10 mouse cellular contexts compared by ENCODE assay signal in genomic region chr10:81021547-81022110, GRCm38 (mm10). TPM values are rescaled to one million over a fixed set of nuclear protein-coding genes. Genes with fewer than 3 reads are reported as not detected.
DNase-seq lines count a peak whose midpoint lies in the region; ATAC-seq and TF ChIP-seq lines count a peak whose summit lies in the region.
"Had no signal": no experiment of that assay in that cellular context is flagged by ENCODE, and none has a peak within 500 bp of the region (broad histone marks: within the 10 kb centered on the region; RNA-seq: fewer than 3 reads in every experiment).

No protein-coding gene starts in this region.

- DNase-seq in heart, postnatal 25 days (ENCODE audit: low spot score): no peak
- no peak for DNase-seq in G1E (ENCODE audit: low spot score)
- no peak for DNase-seq in limb, embryonic 10.5 days (ENCODE audit: low spot score)
- DNase-seq in urinary bladder, postnatal 10 days (ENCODE audit: low spot score): no peak
- DNase-seq in thymus, adult 2 months: no peak
- DNase-seq: layer of hippocampus, postnatal 36 days had no signal

- TF ChIP-seq CTCF in E14TG2a.4 (conservative IDR thresholded peaks at IDR 0.05; ENCODE audit: low read length) (no peak), G1E (IDR thresholded peaks at IDR 0.05; ENCODE audit: low read depth, low read length) (no peak)
- TF ChIP-seq CTCF in thymus, adult 2 months (IDR thresholded peaks at IDR 0.05; ENCODE audit: borderline replicate concordance, control insufficient read depth, extremely low read depth, insufficient read depth, low read length, poor library complexity): no peak

- H3K9ac ChIP-seq in heart, embryonic 16.5 days (ENCODE audit: low read length): no peak overlapping the region
- H3K9ac ChIP-seq: liver, embryonic 14.5 days had no signal

- H3K9me3 ChIP-seq in heart, embryonic 16.5 days (replicated peaks; ENCODE audit: control insufficient read depth, low read length): peaks cover 2% of the 10 kb centered on the region; the same call in 1 of the 2 replicates
- no peaks in the 10 kb centered on the region for H3K9me3 ChIP-seq in E14TG2a.4 (ENCODE audit: low read length)
- no peaks in the 10 kb centered on the region for H3K9me3 ChIP-seq in G1E (replicated peaks)
- H3K9me3 ChIP-seq in limb, embryonic 10.5 days (replicated peaks): no peaks in the 10 kb centered on the region

- no peak overlapping the region for H3K4me3 ChIP-seq in heart, embryonic 16.5 days (ENCODE audit: low read length)
- peak overlapping the region; percentile 65 for H3K4me3 ChIP-seq in E14TG2a.4 (replicated peaks; ENCODE audit: low read length)
- peak overlapping the region; percentile 20; the same call in 1 of the 2 replicates for H3K4me3 ChIP-seq in G1E (ENCODE audit: low read depth, low read length)
- H3K4me3 ChIP-seq in limb, embryonic 10.5 days: peak overlapping the region; percentile 19
- no peak overlapping the region for H3K4me3 ChIP-seq in thymus, adult 2 months (ENCODE audit: control insufficient read depth, insufficient read depth, low read length)

- peaks cover 40% of the 10 kb centered on the region for H3K27me3 ChIP-seq in heart, embryonic 16.5 days (ENCODE audit: control insufficient read depth, insufficient read depth, low read length)
- H3K27me3 ChIP-seq in E14TG2a.4 (ENCODE audit: insufficient read depth, low read length) (peaks cover 26% of the 10 kb centered on the region), G1E (ENCODE audit: insufficient read depth, low read length) (peaks cover 51% of the 10 kb centered on the region)
- peaks cover 63% of the 10 kb centered on the region for H3K27me3 ChIP-seq in limb, embryonic 10.5 days (ENCODE audit: low read depth, poor library complexity, severe bottlenecking)
- peaks cover 5% of the 10 kb centered on the region; the same call in 1 of the 2 replicates for H3K27me3 ChIP-seq in thymus, adult 2 months (ENCODE audit: control insufficient read depth, insufficient read depth, low read length)

- no peaks in the 10 kb centered on the region for H3K36me3 ChIP-seq in heart, embryonic 16.5 days (ENCODE audit: control insufficient read depth, insufficient read depth)
- H3K36me3 ChIP-seq in E14TG2a.4 (ENCODE audit: insufficient read depth, low read length) (0 out of 2 replicates have a peak, but pooled peaks cover 4% of the 10 kb centered on the region), G1E (replicated peaks) (no peaks in the 10 kb centered on the region)
- H3K36me3 ChIP-seq in limb, embryonic 10.5 days: no peaks in the 10 kb centered on the region
- no peaks in the 10 kb centered on the region for H3K36me3 ChIP-seq in thymus, adult 2 months (ENCODE audit: control insufficient read depth, insufficient read depth, low read length)

- intact Hi-C loops in heart, postnatal 25 days (cut with DNase I): no loop called here

- peaks cover 3% of the 10 kb centered on the region; the same call in 1 of the 2 replicates for H3K4me1 ChIP-seq in heart, embryonic 16.5 days (ENCODE audit: control insufficient read depth, insufficient read depth, low read length)
- H3K4me1 ChIP-seq in E14TG2a.4 (replicated peaks; ENCODE audit: low read depth, low read length) (peaks cover 66% of the 10 kb centered on the region), G1E (ENCODE audit: insufficient read depth, low read depth, low read length) (peaks cover 10% of the 10 kb centered on the region)
- H3K4me1 ChIP-seq in limb, embryonic 10.5 days: peaks cover 16% of the 10 kb centered on the region
- no peaks in the 10 kb centered on the region for H3K4me1 ChIP-seq in thymus, adult 2 months (replicated peaks; ENCODE audit: control insufficient read depth, insufficient read depth, low read length)

- TF ChIP-seq POLR2A in thymus, adult 2 months (IDR thresholded peaks at IDR 0.05; ENCODE audit: control insufficient read depth, extremely low read depth, insufficient read depth, low read length, poor library complexity): no peak

- WGBS in heart, embryonic 16.5 days: 8% methylated on average over 26 of the region's 26 CpGs
- 12% methylated on average over 26 of the region's 26 CpGs for WGBS in limb, embryonic 10.5 days
- WGBS in thymus, adult 2 months: 8% methylated on average over 26 of the region's 26 CpGs

- no peak overlapping the region for H3K27ac ChIP-seq in heart, embryonic 16.5 days (ENCODE audit: low read length)
- H3K27ac ChIP-seq in limb, embryonic 10.5 days: no peak overlapping the region
- no peak overlapping the region for H3K27ac ChIP-seq in thymus, adult 2 months (ENCODE audit: control insufficient read depth, insufficient read depth, low read length)
- H3K27ac ChIP-seq: liver, embryonic 14.5 days had no signal

- 0 out of 2 replicates have a peak overlapping the region, but pooled peaks have one; percentile 24 for H3K4me2 ChIP-seq in heart, embryonic 16.5 days (ENCODE audit: low read depth, low read length)

- no peak for ATAC-seq in heart, embryonic 16.5 days (replicated peaks; ENCODE audit: extremely low read depth, insufficient read depth, low FRiP score)
- ATAC-seq in G1E (ENCODE audit: extremely low read depth, insufficient number of reproducible peaks, low FRiP score, poor library complexity, severe bottlenecking): no peak

RNA-seq across cellular contexts. Expression of gene Diras1, which starts 3.8 kb away (rescaled TPM):
- polyA plus RNA-seq in heart, embryonic 16.5 days (2015; fragmentation: Nextera tagmentation; extraction: Ambion mirVana): 0.06 and 0.09 TPM in 2 replicates
- total RNA-seq in heart, postnatal 25 days (2021): not detected
- total RNA-seq in G1E (2014; fragmentation: Nextera tagmentation): not detected in 2 replicates
- total RNA-seq in G1E (2017): 0.44 TPM in 1 of 2 replicates, not detected in the other
- polyA plus RNA-seq in G1E (2012): 0.02 TPM in 1 of 2 replicates, not detected in the other
- 0.11 and 0.18 TPM in 2 replicates for polyA plus RNA-seq in limb, embryonic 10.5 days (2016; fragmentation: Nextera tagmentation; extraction: Ambion mirVana)
- 0.05 and 0.13 TPM in 2 replicates for polyA plus RNA-seq in thymus, adult 2 months (2012; rRNA removed)
- polyA plus RNA-seq: heart, postnatal 0 days; liver, embryonic 14.5 days had no signal

RNA-seq across cellular contexts. Expression of gene Gng7, which starts 6.9 kb away (rescaled TPM):
- 1.4 TPM in 2 replicates for polyA plus RNA-seq in heart, embryonic 16.5 days (2015; fragmentation: Nextera tagmentation; extraction: Ambion mirVana)
- under 1 TPM; 0.13 to 0.34 TPM for total RNA-seq in heart, postnatal 25 days (2021)
- total RNA-seq in G1E (2014; fragmentation: Nextera tagmentation) (0.90 and 1.7 TPM in 2 replicates), G1E (2017) (0.33 and 0.58 TPM in 2 replicates)
- 0.65 and 0.87 TPM in 2 replicates for polyA plus RNA-seq in G1E (2012)
- 4.3 and 4.5 TPM in 2 replicates for polyA plus RNA-seq in limb, embryonic 10.5 days (2016; fragmentation: Nextera tagmentation; extraction: Ambion mirVana)
- 0.63 and 0.80 TPM in 2 replicates for polyA plus RNA-seq in thymus, adult 2 months (2012; rRNA removed)

RNA-seq across cellular contexts. Expression of gene Slc39a3, which starts 15.6 kb away (rescaled TPM):
- polyA plus RNA-seq in heart, embryonic 16.5 days (2015; fragmentation: Nextera tagmentation; extraction: Ambion mirVana): 9.6 and 10.8 TPM in 2 replicates
- total RNA-seq in heart, postnatal 25 days (2021): 10 to 100 TPM; 14.0 to 14.3 TPM
- total RNA-seq in G1E (2014; fragmentation: Nextera tagmentation) (2.8 and 3.4 TPM in 2 replicates), G1E (2017) (7.4 and 9.9 TPM in 2 replicates)
- 8.2 and 9.6 TPM in 2 replicates for polyA plus RNA-seq in G1E (2012)
- polyA plus RNA-seq in limb, embryonic 10.5 days (2016; fragmentation: Nextera tagmentation; extraction: Ambion mirVana): 10.9 and 14.7 TPM in 2 replicates
- polyA plus RNA-seq in thymus, adult 2 months (2012; rRNA removed): 52.7 and 57.6 TPM in 2 replicates

RNA-seq across cellular contexts. Expression of gene Sgta, which starts 38.4 kb away (rescaled TPM):
- 166 and 174 TPM in 2 replicates for polyA plus RNA-seq in heart, embryonic 16.5 days (2015; fragmentation: Nextera tagmentation; extraction: Ambion mirVana)
- 10 to 100 TPM; 86.7 to 93.2 TPM for total RNA-seq in heart, postnatal 25 days (2021)
- total RNA-seq in G1E (2014; fragmentation: Nextera tagmentation): 69.9 and 71.1 TPM in 2 replicates
- 52.4 and 56.2 TPM in 2 replicates for total RNA-seq in G1E (2017)
- polyA plus RNA-seq in G1E (2012): 178 and 186 TPM in 2 replicates
- polyA plus RNA-seq in limb, embryonic 10.5 days (2016; fragmentation: Nextera tagmentation; extraction: Ambion mirVana): 284 and 291 TPM in 2 replicates
- polyA plus RNA-seq in thymus, adult 2 months (2012; rRNA removed): 265 and 279 TPM in 2 replicates

RNA-seq across cellular contexts. Expression of gene Thop1, which starts 48.2 kb away (rescaled TPM):
- 29.8 and 31.4 TPM in 2 replicates for polyA plus RNA-seq in heart, embryonic 16.5 days (2015; fragmentation: Nextera tagmentation; extraction: Ambion mirVana)
- total RNA-seq in heart, postnatal 25 days (2021): 10 to 100 TPM; 12.3 to 13.2 TPM
- total RNA-seq in G1E (2014; fragmentation: Nextera tagmentation) (13.1 and 15.9 TPM in 2 replicates), G1E (2017) (19.0 and 23.6 TPM in 2 replicates)
- 81.6 and 95.0 TPM in 2 replicates for polyA plus RNA-seq in G1E (2012)
- 113 and 128 TPM in 2 replicates for polyA plus RNA-seq in limb, embryonic 10.5 days (2016; fragmentation: Nextera tagmentation; extraction: Ambion mirVana)
- 30.7 and 35.7 TPM in 2 replicates for polyA plus RNA-seq in thymus, adult 2 months (2012; rRNA removed)

Comparison
In these comparisons a context has a peak if more than half of its experiments do, and no peak if none do; other contexts are left out.
1. H3K4me3 ChIP-seq: peak in E14TG2a.4 (single experiment), G1E (single experiment) and limb, embryonic 10.5 days (single experiment); none in heart, embryonic 16.5 days (single experiment) and thymus, adult 2 months (single experiment).